Mouse (Mus musculus) thymus, postnatal 14 days (tissue): ENCODE results near the gene Snrnp25.

Experiments used
- DNase-seq: peaks from one replicate; pipeline ENCODE4 v3.0.0; 2021

Gene Snrnp25

GRCm38 (mm10) chr11:32195867-32196540 lies 9.2 kb upstream of the Snrnp25 start:
- DNase-seq = peak; percentile 45

GRCm38 (mm10) chr11:32196727-32197126 lies 8.5 kb upstream of the Snrnp25 start:
- DNase-seq = no peak

GRCm38 (mm10) chr11:32197766-32198165 lies 7.4 kb upstream of the Snrnp25 start:
- DNase-seq = no peak

- peak; percentile 32 for DNase-seq
Measured at GRCm38 (mm10) chr11:32198256-32198955, 6.8 kb upstream of the Snrnp25 start.

GRCm38 (mm10) chr11:32199230-32199629 lies 6.0 kb upstream of the Snrnp25 start:
- DNase-seq = peak; percentile 73

GRCm38 (mm10) chr11:32200075-32200601 lies 5.1 kb upstream of the Snrnp25 start, which contains the start of gene Il9r:
Il9r (minus strand) TSS chr11:32200279.
- DNase-seq = peak; percentile 82

GRCm38 (mm10) chr11:32200992-32201391 lies 4.2 kb upstream of the Snrnp25 start:
- DNase-seq = peak; percentile 50

- peak; percentile 33 for DNase-seq
Measured at GRCm38 (mm10) chr11:32201922-32202685, 3.1 kb upstream of the Snrnp25 start.

GRCm38 (mm10) chr11:32210623-32211022 lies 5.4 kb downstream of the Snrnp25 start:
- DNase-seq = no peak

GRCm38 (mm10) chr11:32215372-32216162 lies 10.4 kb downstream of the Snrnp25 start:
- DNase-seq = no peak

- DNase-seq = peak; percentile 77
Measured at GRCm38 (mm10) chr11:32216851-32217250, 11.6 kb downstream of the Snrnp25 start.

- no peak for DNase-seq
Measured at GRCm38 (mm10) chr11:32218501-32219050, 13.4 kb downstream of the Snrnp25 start.

- no peak for DNase-seq
Measured at GRCm38 (mm10) chr11:32219287-32219686, 14.1 kb downstream of the Snrnp25 start.

- no peak for DNase-seq
Measured at GRCm38 (mm10) chr11:32220607-32221224, 15.5 kb downstream of the Snrnp25 start.

- DNase-seq = peak; percentile 32
Measured at GRCm38 (mm10) chr11:32221225-32221950, 16.2 kb downstream of the Snrnp25 start.

- DNase-seq = peak; percentile 21
Measured at GRCm38 (mm10) chr11:32221951-32222409, 16.8 kb downstream of the Snrnp25 start, which contains the start of gene Rhbdf1. Rhbdf1 (minus strand) TSS chr11:32222300.

GRCm38 (mm10) chr11:32222570-32223194 lies 17.5 kb downstream of the Snrnp25 start:
- peak; percentile 31 for DNase-seq

GRCm38 (mm10) chr11:32223297-32223967 lies 18.2 kb downstream of the Snrnp25 start:
- no peak for DNase-seq

- DNase-seq = no peak
Measured at GRCm38 (mm10) chr11:32224468-32225139, 19.4 kb downstream of the Snrnp25 start.
